Mouse (Mus musculus) kidney, postnatal 0 days (tissue): ENCODE measurements around the gene Nlgn3. TPM values are rescaled to one million over a fixed set of nuclear protein-coding genes. Genes with fewer than 3 reads are reported as not detected.

ENCODE experiments used
- ATAC-seq: fragments of 200-750 bp; cut with Nextera tagmentation; replicated peaks from 2 replicates; pipeline ENCODE4 v1.8.0; 2017; ENCODE audit warnings: low read depth, moderate number of reproducible peaks, moderate TSS enrichment, moderate library complexity; ENCODE audit not compliant: low FRiP score
- DNase-seq: peaks from one replicate; pipeline ENCODE4 v3.0.0-alpha.2; 2016; ENCODE audit warnings: low spot score
- H3K27ac ChIP-seq: fragments of 300-500 bp; sonication (generic); 2 replicates; pipeline ENCODE4 v1.5.1; 2014; ENCODE audit warnings: mild to moderate bottlenecking
- H3K27me3 ChIP-seq: fragments of 300-500 bp; sonication (generic); 2 replicates; pipeline ENCODE4 v1.6.1; 2014; ENCODE audit warnings: low read length, mixed read lengths; ENCODE audit not compliant: insufficient read depth
- H3K36me3 ChIP-seq: fragments of 300-500 bp; sonication (generic); 2 replicates; pipeline ENCODE4 v1.6.1; 2014; ENCODE audit warnings: low read length, mixed read lengths; ENCODE audit not compliant: insufficient read depth
- H3K4me1 ChIP-seq: fragments of 300-500 bp; sonication (generic); replicated peaks from 2 replicates; pipeline ENCODE4 v1.6.1; 2014; ENCODE audit warnings: antibody characterized with exemption, low read length, mixed read lengths; ENCODE audit not compliant: insufficient read depth
- H3K4me2 ChIP-seq: fragments of 300-500 bp; sonication (generic); 2 replicates; pipeline ENCODE4 v1.6.1; 2014; ENCODE audit warnings: mild to moderate bottlenecking, low read length, moderate library complexity, mixed read lengths
- H3K4me3 ChIP-seq: fragments of 300-500 bp; sonication (generic); replicated peaks from 2 replicates; pipeline ENCODE4 v1.5.1; 2014; ENCODE audit warnings: low read depth, low read length
- H3K9ac ChIP-seq: fragments of 300-500 bp; sonication (generic); 2 replicates; pipeline ENCODE4 v1.6.1; 2014; ENCODE audit warnings: low read depth, low read length
- H3K9me3 ChIP-seq: fragments of 300-500 bp; sonication (generic); replicated peaks from 2 replicates; pipeline ENCODE4 v1.6.1; 2016; ENCODE audit warnings: low read length, inconsistent platforms, mixed read lengths
- CTCF ChIP-seq: IDR thresholded peaks from 2 replicates; pipeline ENCODE4 v1.5.1; 2016; ENCODE audit warnings: antibody characterized with exemption, low read depth, mild to moderate bottlenecking, moderate library complexity
- WGBS: fragments of 180-500 bp; shearing (Covaris S2); extraction: QIAGEN DNeasy Blood & Tissue Kit; methylation state at CpG from one replicate; pipeline ENCODE4 v1.1.7; 2014; 5-methylcytosine and 5-hydroxymethylcytosine counted together
- polyA plus RNA-seq: library from polyadenylated mRNA; unstranded; fragments of >200 nt; fragmentation: Nextera tagmentation; extraction: Ambion mirVana; gene quantifications from 2 replicates; pipeline ENCODE4 v1.2.1, GENCODE M21; 2015

Nlgn3 gene
- polyA plus RNA-seq, 1 experiment from 2014 or later, result 1.7 TPM

- H3K9ac ChIP-seq, result no peak overlapping the region
These were observed 32.3 kb upstream of the Nlgn3 start for GRCm38 (mm10) chrX:101266631-101267030.

GRCm38 (mm10) chrX:101268025-101268754 is 30.8 kb upstream of the Nlgn3 start, which contains the start of gene Il2rg:
Gene Il2rg (minus strand): TSS chrX:101268255.
- Histone ChIP-seq H3K9me3 (no peaks in the 10 kb centered on the region), H3K4me3 (no peak within 1 kb of the TSS), H3K27me3 (no peaks in the 10 kb centered on the region), H3K4me1 (0 out of 2 replicates have a peak, but pooled peaks cover 2% of the 10 kb centered on the region), H3K9ac (no peak within 1 kb of the TSS), H3K4me2 (peak within 1 kb of the TSS; percentile 18), H3K36me3 (no peaks in the 10 kb centered on the region), H3K27ac (no peak within 1 kb of the TSS)
- peak; percentile 16 for DNase-seq
- ATAC-seq, result no peak
- WGBS, result 64% methylated on average over 5 of the region's 5 CpGs
- TF ChIP-seq CTCF, result no peak

More at GRCm38 (mm10) chrX:101266631-101267030, 32.3 kb upstream of the Nlgn3 start:
- DNase-seq, result no peak
- H3K36me3 ChIP-seq, result no peaks in the 10 kb centered on the region
- no peak for TF ChIP-seq CTCF
- H3K4me3 ChIP-seq, result no peak overlapping the region
- H3K4me1 ChIP-seq, result 0 out of 2 replicates have a peak, but pooled peaks cover 2% of the 10 kb centered on the region
- WGBS, result 91% methylated on average over 6 of the region's 6 CpGs
- ATAC-seq, result no peak
- H3K27me3 ChIP-seq, result no peaks in the 10 kb centered on the region
- no peak overlapping the region for H3K27ac ChIP-seq
- H3K4me2 ChIP-seq, result no peak overlapping the region
- no peaks in the 10 kb centered on the region for H3K9me3 ChIP-seq

- Histone ChIP-seq H3K4me1 (0 out of 2 replicates have a peak, but pooled peaks cover 2% of the 10 kb centered on the region), H3K36me3 (no peaks in the 10 kb centered on the region), H3K4me2 (peak within 1 kb of the TSS; percentile 18), H3K27ac (no peak within 1 kb of the TSS), H3K9me3 (no peaks in the 10 kb centered on the region), H3K27me3 (no peaks in the 10 kb centered on the region), H3K9ac (no peak within 1 kb of the TSS), H3K4me3 (no peak within 1 kb of the TSS)
- 42% methylated on average over 3 of the region's 3 CpGs for WGBS
- TF ChIP-seq CTCF, result no peak
- ATAC-seq (no peak), DNase-seq (no peak)
These were observed 30.2 kb upstream of the Nlgn3 start, which contains the start of gene Gm20489 for GRCm38 (mm10) chrX:101268755-101269124. Gene Gm20489 (minus strand): TSS chrX:101269023.

- Histone ChIP-seq H3K9ac (no peak overlapping the region), H3K27ac (no peak overlapping the region)
These were observed 25.6 kb upstream of the Nlgn3 start for GRCm38 (mm10) chrX:101273410-101273809.

GRCm38 (mm10) chrX:101273875-101274738 is 24.9 kb upstream of the Nlgn3 start, which contains the start of gene Med12:
Gene Med12 (plus strand): TSS chrX:101274030.
- TF ChIP-seq CTCF, result no peak
- Histone ChIP-seq H3K36me3 (no peaks in the 10 kb centered on the region), H3K4me1 (no peaks in the 10 kb centered on the region), H3K9me3 (no peaks in the 10 kb centered on the region), H3K9ac (peak within 1 kb of the TSS; percentile 70), H3K27me3 (no peaks in the 10 kb centered on the region), H3K4me3 (peak within 1 kb of the TSS; percentile 54), H3K4me2 (peak within 1 kb of the TSS; percentile 54), H3K27ac (peak within 1 kb of the TSS; percentile 77)
- peak; percentile 95 for DNase-seq
- 27% methylated on average over 54 of the region's 54 CpGs for WGBS
- peak; percentile 99 for ATAC-seq

More at GRCm38 (mm10) chrX:101273410-101273809, 25.6 kb upstream of the Nlgn3 start:
- TF ChIP-seq CTCF, result no peak
- Histone ChIP-seq H3K4me2 (peak overlapping the region; percentile 54; the same call in 1 of the 2 replicates), H3K9me3 (no peaks in the 10 kb centered on the region), H3K36me3 (no peaks in the 10 kb centered on the region), H3K27me3 (no peaks in the 10 kb centered on the region), H3K4me1 (no peaks in the 10 kb centered on the region), H3K4me3 (peak overlapping the region; percentile 54)
- DNase-seq (no peak), ATAC-seq (no peak)
- WGBS, result 28% methylated on average over 6 of the region's 6 CpGs

GRCm38 (mm10) chrX:101282813-101283212 is 16.2 kb upstream of the Nlgn3 start:
- ATAC-seq (no peak), DNase-seq (no peak)
- TF ChIP-seq CTCF, result no peak
- H3K4me3 ChIP-seq, result no peak overlapping the region
- 72% methylated on average over 6 of the region's 6 CpGs for WGBS
- 0 out of 2 replicates have a peak, but pooled peaks cover 2% of the 10 kb centered on the region for H3K36me3 ChIP-seq
- H3K9me3 ChIP-seq, result no peaks in the 10 kb centered on the region
- H3K4me2 ChIP-seq, result no peak overlapping the region
- H3K9ac ChIP-seq, result no peak overlapping the region
- H3K27ac ChIP-seq, result no peak overlapping the region
- H3K27me3 ChIP-seq, result no peaks in the 10 kb centered on the region
- no peaks in the 10 kb centered on the region for H3K4me1 ChIP-seq
